Mouse (Mus musculus) hindbrain, embryonic 10.5 days (tissue): ENCODE data around the gene Sycp1. TPM values are rescaled to one million over a fixed set of nuclear protein-coding genes. Genes with fewer than 3 reads are reported as not detected.

Experiments
- DNase-seq: peaks from one replicate; pipeline ENCODE4 v3.0.0-alpha.2; 2017; ENCODE audit warnings: low spot score
- H3K27ac ChIP-seq: fragments of 300-500 bp; sonication (generic); 2 replicates; pipeline ENCODE4 v1.5.1; 2016; ENCODE audit warnings: mild to moderate bottlenecking, moderate library complexity
- H3K27me3 ChIP-seq: fragments of 300-500 bp; sonication (generic); 2 replicates; pipeline ENCODE4 v1.6.1; 2016; ENCODE audit warnings: mild to moderate bottlenecking; ENCODE audit not compliant: poor library complexity, insufficient read depth, severe bottlenecking
- H3K36me3 ChIP-seq: fragments of 300-500 bp; sonication (generic); 2 replicates; pipeline ENCODE4 v1.6.1; 2016; ENCODE audit warnings: mild to moderate bottlenecking, moderate library complexity
- H3K4me1 ChIP-seq: fragments of 300-500 bp; sonication (generic); replicated peaks from 2 replicates; pipeline ENCODE4 v1.6.1; 2016; ENCODE audit warnings: mild to moderate bottlenecking
- H3K4me3 ChIP-seq: fragments of 300-500 bp; sonication (generic); 2 replicates; pipeline ENCODE4 v1.5.1; 2016; ENCODE audit warnings: mild to moderate bottlenecking, moderate library complexity
- H3K9me3 ChIP-seq: fragments of 300-500 bp; sonication (generic); 2 replicates; pipeline ENCODE4 v1.6.1; 2016; ENCODE audit warnings: mild to moderate bottlenecking, moderate library complexity
- WGBS: fragments of 180-500 bp; shearing (Covaris S2); methylation state at CpG from one replicate; pipeline ENCODE4 v1.1.7; 2016; 5-methylcytosine and 5-hydroxymethylcytosine counted together
- polyA plus RNA-seq: library from polyadenylated mRNA; unstranded; fragments of >200 nt; fragmentation: Nextera tagmentation; extraction: Ambion mirVana; gene quantifications from 2 replicates; pipeline ENCODE4 v1.2.1, GENCODE M21; 2016

Gene Sycp1
- polyA plus RNA-seq, 1 experiment from 2014 or later = not detected

DNA sequence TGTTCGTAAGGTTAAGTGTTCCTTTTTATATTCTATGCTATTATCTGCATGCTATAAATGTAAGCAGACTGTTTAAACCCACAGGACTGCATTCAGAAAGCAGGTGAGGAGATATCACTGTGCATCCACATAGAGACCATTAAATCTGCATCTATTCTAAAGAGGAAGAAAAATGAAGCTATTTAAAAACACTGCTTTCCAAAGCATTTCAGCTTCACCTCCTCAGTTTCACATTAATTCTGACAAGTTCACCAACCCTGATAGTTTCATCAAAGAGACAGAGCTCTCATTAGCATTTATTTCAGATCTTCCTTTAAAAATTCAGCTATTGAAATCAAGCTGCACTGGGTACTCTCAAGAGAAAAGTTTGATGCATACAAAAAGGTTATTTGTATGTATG lies 2.2 kb upstream of the Sycp1 start:
- no peak overlapping the region for H3K27ac ChIP-seq
- DNase-seq = no peak
- WGBS = 88% methylated on average over 1 of the region's 1 CpGs
- H3K27me3 ChIP-seq = no peaks in the 10 kb centered on the region
- no peak overlapping the region for H3K4me3 ChIP-seq
- peaks cover 10% of the 10 kb centered on the region for H3K9me3 ChIP-seq
- H3K36me3 ChIP-seq = 0 out of 2 replicates have a peak, but pooled peaks cover 7% of the 10 kb centered on the region
- 0 out of 2 replicates have a peak, but pooled peaks cover 4% of the 10 kb centered on the region for H3K4me1 ChIP-seq

GRCm38 (mm10) chr3:102899136-102899535 lies 36.8 kb downstream of the Sycp1 start:
- Histone ChIP-seq H3K36me3 (no peaks in the 10 kb centered on the region), H3K27me3 (no peaks in the 10 kb centered on the region), H3K4me3 (no peak overlapping the region), H3K9me3 (no peaks in the 10 kb centered on the region), H3K27ac (no peak overlapping the region), H3K4me1 (no peaks in the 10 kb centered on the region)
- WGBS = 96% methylated on average over 1 of the region's 1 CpGs
- no peak for DNase-seq

GRCm38 (mm10) chr3:102880529-102880928 lies 55.4 kb downstream of the Sycp1 start:
- Histone ChIP-seq H3K4me1 (no peaks in the 10 kb centered on the region), H3K27ac (no peak overlapping the region), H3K27me3 (no peaks in the 10 kb centered on the region), H3K36me3 (no peaks in the 10 kb centered on the region), H3K4me3 (no peak overlapping the region), H3K9me3 (no peaks in the 10 kb centered on the region)
- 78% methylated on average over 4 of the region's 4 CpGs for WGBS
- no peak for DNase-seq

GRCm38 (mm10) chr3:102848661-102849060 lies 87.2 kb downstream of the Sycp1 start:
- H3K27me3 ChIP-seq = no peaks in the 10 kb centered on the region
- no peaks in the 10 kb centered on the region for H3K36me3 ChIP-seq
- H3K27ac ChIP-seq = no peak overlapping the region
- H3K9me3 ChIP-seq = no peaks in the 10 kb centered on the region
- no peaks in the 10 kb centered on the region for H3K4me1 ChIP-seq
- no peak for DNase-seq
- no peak overlapping the region for H3K4me3 ChIP-seq

DNA sequence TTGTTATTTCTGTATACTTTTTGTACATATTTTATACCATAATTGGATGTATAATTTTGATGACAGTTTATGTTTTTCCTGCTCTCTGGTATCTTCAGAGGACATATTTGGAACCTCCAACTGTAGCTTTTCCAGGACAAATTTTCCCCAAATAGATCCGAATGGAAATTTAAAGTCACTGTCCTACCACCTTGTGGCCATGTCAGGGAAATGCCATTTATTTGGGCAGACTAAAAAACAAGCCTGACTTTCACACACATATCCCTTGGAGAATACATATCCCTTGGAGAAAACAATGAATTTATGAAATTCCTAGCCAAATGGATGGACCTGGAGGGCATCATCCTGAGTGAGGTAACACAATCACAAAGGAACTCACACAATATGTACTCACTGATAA lies 93.5 kb downstream of the Sycp1 start:
- WGBS = 54% methylated on average over 1 of the region's 1 CpGs
- H3K27me3 ChIP-seq = no peaks in the 10 kb centered on the region
- 0 out of 2 replicates have a peak, but pooled peaks cover 2% of the 10 kb centered on the region for H3K9me3 ChIP-seq
- no peak for DNase-seq
- H3K4me3 ChIP-seq = no peak overlapping the region
- no peaks in the 10 kb centered on the region for H3K36me3 ChIP-seq
- H3K4me1 ChIP-seq = no peaks in the 10 kb centered on the region
- H3K27ac ChIP-seq = no peak overlapping the region

DNA sequence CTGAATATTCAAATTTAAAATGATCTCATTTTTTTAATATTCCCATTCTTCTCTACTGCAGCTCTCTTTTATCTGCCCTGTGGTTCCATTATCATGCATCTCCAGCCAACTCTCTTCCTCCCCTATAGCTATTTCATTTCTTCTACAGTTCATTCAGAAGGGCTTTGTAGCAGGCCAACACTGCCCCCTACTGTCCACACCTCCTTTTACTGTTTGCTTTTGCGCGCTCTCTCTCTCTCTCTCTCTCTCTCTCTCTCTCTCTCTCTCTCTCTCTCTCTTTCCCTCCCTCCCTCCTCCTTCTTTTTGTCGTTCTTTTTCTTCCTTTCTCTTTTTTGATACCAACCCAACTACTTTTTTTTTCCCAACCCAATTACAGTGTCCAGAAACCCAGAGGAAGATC lies 132.0 kb downstream of the Sycp1 start:
- H3K36me3 ChIP-seq = no peaks in the 10 kb centered on the region
- DNase-seq = peak; percentile 69
- 0 out of 2 replicates have a peak, but pooled peaks cover 1% of the 10 kb centered on the region for H3K9me3 ChIP-seq
- no peaks in the 10 kb centered on the region for H3K27me3 ChIP-seq
- H3K4me3 ChIP-seq = no peak overlapping the region
- 7% methylated on average over 3 of the region's 3 CpGs for WGBS
- H3K27ac ChIP-seq = no peak overlapping the region
- no peaks in the 10 kb centered on the region for H3K4me1 ChIP-seq

DNA sequence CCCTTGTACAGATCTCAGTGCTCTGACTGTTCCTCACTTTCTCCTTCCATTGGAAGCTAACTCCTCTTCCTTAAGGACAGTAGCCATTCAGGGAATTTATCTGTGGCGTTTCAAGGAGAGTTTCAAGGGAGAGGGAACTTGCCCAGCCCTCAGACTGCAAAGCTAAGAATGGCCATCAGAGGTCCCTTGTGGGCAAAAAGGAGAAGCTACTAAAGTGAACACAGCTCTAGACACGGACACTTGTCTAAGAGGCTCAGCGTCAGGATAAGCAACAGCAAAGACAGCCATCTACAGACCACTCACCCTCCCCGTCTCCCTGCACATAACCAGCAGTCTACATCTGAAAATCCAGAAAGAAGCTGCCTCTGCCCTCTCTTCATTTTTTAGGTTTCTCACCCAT lies 148.5 kb downstream of the Sycp1 start:
- Histone ChIP-seq H3K27ac (no peak overlapping the region), H3K4me3 (no peak overlapping the region), H3K9me3 (no peaks in the 10 kb centered on the region), H3K4me1 (no peaks in the 10 kb centered on the region), H3K27me3 (peaks cover 3% of the 10 kb centered on the region; the same call in 1 of the 2 replicates), H3K36me3 (no peaks in the 10 kb centered on the region)
- WGBS = 53% methylated on average over 4 of the region's 4 CpGs
- DNase-seq = no peak

DNA sequence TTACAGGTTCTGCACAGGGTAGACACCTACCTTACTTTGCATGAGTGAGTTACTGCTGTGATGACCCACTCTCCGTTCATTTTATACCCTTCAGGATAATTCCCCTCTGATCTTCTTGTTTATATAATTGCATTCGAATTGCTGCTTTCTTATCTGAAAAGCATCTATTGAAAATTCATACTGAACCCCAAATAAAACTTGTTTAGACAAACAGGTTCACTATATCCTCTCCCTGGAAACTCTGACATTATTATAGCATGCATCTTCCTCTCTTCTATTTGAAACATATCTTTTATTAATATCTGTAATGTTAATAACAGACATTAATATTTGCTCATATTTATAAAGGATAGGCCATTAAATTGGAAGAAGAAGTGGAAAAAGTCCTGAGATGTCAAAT lies 153.3 kb downstream of the Sycp1 start, which contains the start of gene Tshb:
Tshb (minus strand) TSS at position 101 of the 400 bp plus-strand sequence.
- no peak for DNase-seq
- H3K27me3 ChIP-seq = peaks cover 3% of the 10 kb centered on the region; the same call in 1 of the 2 replicates
- 88% methylated on average over 2 of the region's 2 CpGs for WGBS
- H3K36me3 ChIP-seq = no peaks in the 10 kb centered on the region
- no peak within 1 kb of the TSS for H3K27ac ChIP-seq
- H3K9me3 ChIP-seq = no peaks in the 10 kb centered on the region
- H3K4me3 ChIP-seq = no peak within 1 kb of the TSS
- 0 out of 2 replicates have a peak, but pooled peaks cover 3% of the 10 kb centered on the region for H3K4me1 ChIP-seq

GRCm38 (mm10) chr3:102773018-102773417 lies 162.9 kb downstream of the Sycp1 start:
- H3K4me3 ChIP-seq = no peak overlapping the region
- DNase-seq = no peak
- no peaks in the 10 kb centered on the region for H3K9me3 ChIP-seq
- H3K27me3 ChIP-seq = no peaks in the 10 kb centered on the region
- H3K36me3 ChIP-seq = 0 out of 2 replicates have a peak, but pooled peaks cover 3% of the 10 kb centered on the region
- H3K27ac ChIP-seq = no peak overlapping the region
- peaks cover 7% of the 10 kb centered on the region; the same call in 1 of the 2 replicates for H3K4me1 ChIP-seq
- 85% methylated on average over 4 of the region's 4 CpGs for WGBS

Other genes starting within 250 kb of the Sycp1 start
- 9.1 and 10.4 TPM in 2 replicates for gene Tspan2, start 201.6 kb downstream of the Sycp1 start, polyA plus RNA-seq
- 0.11 TPM in 1 of 2 replicates, not detected in the other for gene Tshb, start 153.4 kb downstream of the Sycp1 start, polyA plus RNA-seq
- not detected in 2 replicates for gene Nr1h5, start 28.0 kb upstream of the Sycp1 start, polyA plus RNA-seq
- 72.2 and 77.5 TPM in 2 replicates for gene Sike1, start 59.6 kb upstream of the Sycp1 start, polyA plus RNA-seq
- gene Csde1, start 84.3 kb upstream of the Sycp1 start, polyA plus RNA-seq = 362 and 433 TPM in 2 replicates
- 143 and 159 TPM in 2 replicates for gene Nras, start 122.2 kb upstream of the Sycp1 start, polyA plus RNA-seq
- 0.08 TPM in 1 of 2 replicates, not detected in the other for gene Ampd1, start 137.9 kb upstream of the Sycp1 start, polyA plus RNA-seq
- 1.7 and 2.3 TPM in 2 replicates for gene Dennd2c, start 166.5 kb upstream of the Sycp1 start, polyA plus RNA-seq
- gene Bcas2, start 235.6 kb upstream of the Sycp1 start, polyA plus RNA-seq = 215 and 226 TPM in 2 replicates